Mouse (Mus musculus): ENCODE results near the gene Atad1. TPM values are rescaled to one million over a fixed set of nuclear protein-coding genes. Genes with fewer than 3 reads are reported as not detected.

Gene Atad1
- total RNA-seq (2023), result 10 to 100 TPM; 55.7 to 60.8 TPM

GRCm38 (mm10) chr19:32739686-32740085, at the start of gene Atad1:
Gene Atad1, minus strand, starts transcription at chr19:32739786.

GRCm38 (mm10) chr19:32756900-32757725, 17.5 kb upstream of the Atad1 start, which contains the start of gene Pten:
Gene Pten, plus strand, starts transcription at chr19:32757497.

Other genes starting within 250 kb of the Atad1 start
- gene Papss2, start 144.0 kb downstream of the Atad1 start, total RNA-seq (2023), result under 1 TPM; 0.29 to 0.33 TPM
- 10 to 100 TPM; 93.1 to 94.8 TPM for gene Pten, start 17.7 kb upstream of the Atad1 start, total RNA-seq (2023)